Mouse (Mus musculus): ENCODE results near the gene Rab3gap2. TPM values are rescaled to one million over a fixed set of nuclear protein-coding genes. Genes with fewer than 3 reads are reported as not detected.

Gene Rab3gap2
- polyA plus RNA-seq, 1 experiment from 2014 or later: 26.6 TPM

- no peak for ATAC-seq
- Histone ChIP-seq H3K4me1 (ENCODE audit: control insufficient read depth, insufficient read depth, low read length) (no peaks in the 10 kb centered on the region), H3K4me2 (ENCODE audit: low read length) (no peak overlapping the region), H3K9ac (ENCODE audit: low read depth, low read length) (no peak overlapping the region), H3K9me3 (replicated peaks; ENCODE audit: control insufficient read depth, low read length, poor library complexity, severe bottlenecking) (no peaks in the 10 kb centered on the region), H3K36me3 (ENCODE audit: control insufficient read depth, insufficient read depth, low read length) (peaks cover 25% of the 10 kb centered on the region), H3K4me3 (ENCODE audit: low read depth, low read length) (no peak overlapping the region), H3K27me3 (ENCODE audit: control insufficient read depth, insufficient read depth, low read depth, low read length) (no peaks in the 10 kb centered on the region), H3K27ac (ENCODE audit: low read length) (no peak overlapping the region)
- WGBS: 82% methylated on average over 8 of the region's 8 CpGs
Observed at GRCm38 (mm10) chr1:185243013-185243412, 39.1 kb downstream of the Rab3gap2 start.

- ATAC-seq: no peak
- Histone ChIP-seq H3K9me3 (replicated peaks; ENCODE audit: control insufficient read depth, low read length, poor library complexity, severe bottlenecking) (no peaks in the 10 kb centered on the region), H3K27ac (ENCODE audit: low read length) (no peak overlapping the region), H3K4me3 (ENCODE audit: low read depth, low read length) (no peak overlapping the region), H3K4me2 (ENCODE audit: low read length) (no peak overlapping the region), H3K27me3 (ENCODE audit: control insufficient read depth, insufficient read depth, low read depth, low read length) (no peaks in the 10 kb centered on the region), H3K36me3 (ENCODE audit: control insufficient read depth, insufficient read depth, low read length) (peaks cover 33% of the 10 kb centered on the region), H3K4me1 (ENCODE audit: control insufficient read depth, insufficient read depth, low read length) (no peaks in the 10 kb centered on the region), H3K9ac (ENCODE audit: low read depth, low read length) (no peak overlapping the region)
- WGBS: 93% methylated on average over 7 of the region's 7 CpGs
Observed at GRCm38 (mm10) chr1:185245456-185245855, 41.5 kb downstream of the Rab3gap2 start.

DNA sequence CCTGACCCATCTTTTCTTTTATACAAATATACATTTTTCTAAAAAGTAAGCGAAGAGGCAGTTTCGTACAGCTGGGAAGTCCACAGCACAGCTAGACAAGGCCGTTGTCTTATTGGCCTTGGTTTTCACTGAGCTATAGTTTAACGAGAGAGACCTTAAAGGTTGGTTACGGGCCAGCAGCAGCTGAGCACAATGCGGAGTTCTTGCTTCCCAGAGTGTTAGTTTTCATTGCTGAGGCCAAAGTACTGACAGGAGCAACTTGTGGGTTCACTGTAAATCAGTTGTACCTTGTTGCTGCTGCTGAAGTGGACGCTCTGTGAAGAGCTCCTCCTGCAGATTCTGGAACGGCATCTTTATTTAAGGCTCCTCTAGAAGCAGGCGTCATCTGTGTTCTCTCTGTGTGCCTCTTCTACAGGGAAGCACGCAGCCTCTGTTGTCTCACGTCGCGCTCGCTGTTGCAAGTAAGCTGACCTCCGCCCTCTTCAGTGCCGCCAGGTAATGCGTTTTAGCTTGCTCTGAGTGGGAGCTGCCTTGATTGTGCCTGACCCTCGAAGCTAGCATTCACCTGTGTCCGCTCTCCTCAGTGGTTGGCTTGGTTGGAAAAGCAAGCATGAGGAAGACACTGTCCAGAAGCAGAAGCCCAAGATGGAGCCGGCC lies 43.6 kb downstream of the Rab3gap2 start:
- Histone ChIP-seq H3K36me3 (ENCODE audit: control insufficient read depth, insufficient read depth, low read length) (peaks cover 22% of the 10 kb centered on the region), H3K27me3 (ENCODE audit: control insufficient read depth, insufficient read depth, low read depth, low read length) (no peaks in the 10 kb centered on the region), H3K4me2 (ENCODE audit: low read length) (no peak overlapping the region), H3K9me3 (replicated peaks; ENCODE audit: control insufficient read depth, low read length, poor library complexity, severe bottlenecking) (no peaks in the 10 kb centered on the region), H3K9ac (ENCODE audit: low read depth, low read length) (no peak overlapping the region), H3K27ac (ENCODE audit: low read length) (no peak overlapping the region), H3K4me1 (ENCODE audit: control insufficient read depth, insufficient read depth, low read length) (no peaks in the 10 kb centered on the region), H3K4me3 (ENCODE audit: low read depth, low read length) (no peak overlapping the region)
- no peak for ATAC-seq
- 93% methylated on average over 20 of the region's 20 CpGs for WGBS

GRCm38 (mm10) chr1:185248728-185249127 lies 44.8 kb downstream of the Rab3gap2 start:
- peaks cover 22% of the 10 kb centered on the region for H3K36me3 ChIP-seq (ENCODE audit: control insufficient read depth, insufficient read depth, low read length)
- WGBS: 94% methylated on average over 8 of the region's 8 CpGs
- no peak for ATAC-seq

DNA sequence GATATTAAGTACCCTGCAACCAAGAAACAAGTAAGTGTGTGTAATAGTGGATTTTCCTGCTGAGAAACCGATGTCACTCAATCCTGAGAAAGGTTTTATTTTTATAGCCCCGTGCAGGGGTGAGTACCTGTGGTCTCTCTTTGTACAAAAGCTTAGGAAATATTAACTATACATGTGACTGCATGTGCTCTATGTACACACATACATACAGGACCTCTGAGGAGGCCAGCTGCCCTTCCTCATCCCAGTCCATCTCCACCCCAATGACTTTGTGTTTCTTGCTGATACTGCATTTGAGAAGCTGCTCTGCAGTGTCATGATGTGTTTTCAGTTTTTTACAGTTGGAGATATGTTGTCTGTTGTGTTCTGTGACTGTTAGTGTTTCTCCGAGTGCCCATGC lies 48.4 kb downstream of the Rab3gap2 start:
- no peak for ATAC-seq
- no peaks in the 10 kb centered on the region for H3K9me3 ChIP-seq (replicated peaks; ENCODE audit: control insufficient read depth, low read length, poor library complexity, severe bottlenecking)
- WGBS: 91% methylated on average over 3 of the region's 3 CpGs
- H3K27ac ChIP-seq (ENCODE audit: low read length): no peak overlapping the region
- H3K9ac ChIP-seq (ENCODE audit: low read depth, low read length): no peak overlapping the region
- no peak overlapping the region for H3K4me2 ChIP-seq (ENCODE audit: low read length)
- no peaks in the 10 kb centered on the region for H3K27me3 ChIP-seq (ENCODE audit: control insufficient read depth, insufficient read depth, low read depth, low read length)
- H3K4me1 ChIP-seq (ENCODE audit: control insufficient read depth, insufficient read depth, low read length): no peaks in the 10 kb centered on the region; the same call in 1 of the 2 replicates
- H3K4me3 ChIP-seq (ENCODE audit: low read depth, low read length): no peak overlapping the region
- peaks cover 26% of the 10 kb centered on the region for H3K36me3 ChIP-seq (ENCODE audit: control insufficient read depth, insufficient read depth, low read length)

More at GRCm38 (mm10) chr1:185248728-185249127, 44.8 kb downstream of the Rab3gap2 start:
- H3K27ac ChIP-seq (ENCODE audit: low read length): no peak overlapping the region
- no peaks in the 10 kb centered on the region for H3K9me3 ChIP-seq (replicated peaks; ENCODE audit: control insufficient read depth, low read length, poor library complexity, severe bottlenecking)
- no peaks in the 10 kb centered on the region; the same call in 1 of the 2 replicates for H3K4me1 ChIP-seq (ENCODE audit: control insufficient read depth, insufficient read depth, low read length)
- H3K9ac ChIP-seq (ENCODE audit: low read depth, low read length): no peak overlapping the region
- no peaks in the 10 kb centered on the region for H3K27me3 ChIP-seq (ENCODE audit: control insufficient read depth, insufficient read depth, low read depth, low read length)
- no peak overlapping the region for H3K4me3 ChIP-seq (ENCODE audit: low read depth, low read length)
- H3K4me2 ChIP-seq (ENCODE audit: low read length): no peak overlapping the region

DNA sequence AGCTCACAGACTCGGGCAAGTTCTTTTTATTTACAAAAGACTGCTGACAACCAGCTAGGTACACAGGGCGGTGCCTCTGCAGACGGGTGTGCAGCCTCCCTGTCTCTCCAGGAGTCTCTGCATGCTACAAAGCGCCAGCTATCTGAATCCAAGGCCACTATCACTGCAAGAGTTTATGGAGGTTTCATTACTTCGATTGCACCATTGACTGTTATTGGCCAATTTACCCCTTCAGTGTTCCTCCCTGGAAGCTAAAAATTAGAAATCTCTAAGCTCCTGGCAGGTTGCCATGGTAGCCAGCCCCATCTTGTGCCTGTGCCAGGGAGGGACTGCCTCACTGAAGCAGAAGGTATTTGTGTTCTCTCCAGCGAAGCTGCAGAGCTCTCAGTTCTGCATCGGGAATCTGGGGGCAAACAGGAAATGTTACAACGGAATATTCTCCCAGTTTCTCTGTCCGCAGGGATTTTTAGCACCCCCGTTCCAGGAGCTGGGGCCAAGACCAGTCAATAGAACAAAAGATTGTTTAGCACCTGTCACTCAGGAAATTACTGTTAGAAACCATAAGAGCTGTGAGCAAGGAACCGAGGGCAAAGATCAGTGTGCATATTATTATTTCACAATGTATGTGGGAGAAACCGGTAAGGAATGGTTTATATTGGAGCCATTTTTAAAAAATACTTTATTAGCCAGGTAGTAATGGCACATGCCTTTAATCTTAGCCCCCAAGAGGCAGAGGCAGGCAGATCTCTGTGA lies 49.4 kb downstream of the Rab3gap2 start:
- Histone ChIP-seq H3K27ac (ENCODE audit: low read length) (peak overlapping the region; percentile 6; the same call in 1 of the 2 replicates), H3K4me2 (ENCODE audit: low read length) (no peak overlapping the region), H3K9me3 (replicated peaks; ENCODE audit: control insufficient read depth, low read length, poor library complexity, severe bottlenecking) (no peaks in the 10 kb centered on the region), H3K27me3 (ENCODE audit: control insufficient read depth, insufficient read depth, low read depth, low read length) (no peaks in the 10 kb centered on the region), H3K36me3 (ENCODE audit: control insufficient read depth, insufficient read depth, low read length) (peaks cover 20% of the 10 kb centered on the region), H3K4me1 (ENCODE audit: control insufficient read depth, insufficient read depth, low read length) (no peaks in the 10 kb centered on the region; the same call in 1 of the 2 replicates), H3K4me3 (ENCODE audit: low read depth, low read length) (no peak overlapping the region), H3K9ac (ENCODE audit: low read depth, low read length) (no peak overlapping the region)
- no peak for ATAC-seq
- WGBS: 64% methylated on average over 12 of the region's 12 CpGs

- no peak for ATAC-seq
- Histone ChIP-seq H3K36me3 (ENCODE audit: control insufficient read depth, insufficient read depth, low read length) (peaks cover 14% of the 10 kb centered on the region), H3K4me1 (ENCODE audit: control insufficient read depth, insufficient read depth, low read length) (no peaks in the 10 kb centered on the region; the same call in 1 of the 2 replicates), H3K4me3 (ENCODE audit: low read depth, low read length) (no peak overlapping the region), H3K4me2 (ENCODE audit: low read length) (no peak overlapping the region), H3K9me3 (replicated peaks; ENCODE audit: control insufficient read depth, low read length, poor library complexity, severe bottlenecking) (no peaks in the 10 kb centered on the region), H3K27ac (ENCODE audit: low read length) (no peak overlapping the region), H3K9ac (ENCODE audit: low read depth, low read length) (no peak overlapping the region), H3K27me3 (ENCODE audit: control insufficient read depth, insufficient read depth, low read depth, low read length) (no peaks in the 10 kb centered on the region)
- WGBS: 96% methylated on average over 12 of the region's 12 CpGs
Observed at GRCm38 (mm10) chr1:185255336-185255735, 51.4 kb downstream of the Rab3gap2 start.

DNA sequence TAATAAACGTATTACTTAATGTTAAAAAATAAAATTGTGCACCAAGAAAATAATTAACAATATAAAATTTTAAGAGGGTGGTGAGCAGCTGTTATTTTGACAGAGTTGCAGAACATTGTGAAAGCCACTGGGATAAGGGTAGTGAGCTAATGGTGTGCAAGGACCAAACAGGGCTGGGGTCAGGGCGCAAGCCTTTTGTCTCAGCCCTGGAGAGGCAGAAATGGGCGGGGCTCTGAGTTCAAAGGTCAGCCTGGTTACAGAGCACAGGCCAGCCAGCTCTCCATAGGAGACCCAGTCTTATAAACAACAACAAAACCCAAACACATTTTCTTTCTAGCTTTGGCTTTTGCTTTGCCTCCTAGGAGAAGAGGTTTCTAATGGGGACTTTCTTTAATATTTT lies 52.8 kb downstream of the Rab3gap2 start:
- H3K4me3 ChIP-seq (ENCODE audit: low read depth, low read length): no peak overlapping the region
- H3K9me3 ChIP-seq (replicated peaks; ENCODE audit: control insufficient read depth, low read length, poor library complexity, severe bottlenecking): no peaks in the 10 kb centered on the region
- peaks cover 21% of the 10 kb centered on the region for H3K36me3 ChIP-seq (ENCODE audit: control insufficient read depth, insufficient read depth, low read length)
- H3K9ac ChIP-seq (ENCODE audit: low read depth, low read length): no peak overlapping the region
- 29% methylated on average over 3 of the region's 3 CpGs for WGBS
- no peak overlapping the region for H3K27ac ChIP-seq (ENCODE audit: low read length)
- H3K27me3 ChIP-seq (ENCODE audit: control insufficient read depth, insufficient read depth, low read depth, low read length): no peaks in the 10 kb centered on the region
- no peaks in the 10 kb centered on the region; the same call in 1 of the 2 replicates for H3K4me1 ChIP-seq (ENCODE audit: control insufficient read depth, insufficient read depth, low read length)
- ATAC-seq: no peak
- no peak overlapping the region for H3K4me2 ChIP-seq (ENCODE audit: low read length)

GRCm38 (mm10) chr1:185262565-185262964 lies 58.6 kb downstream of the Rab3gap2 start:
- Histone ChIP-seq H3K9ac (ENCODE audit: low read depth, low read length) (no peak overlapping the region), H3K27me3 (ENCODE audit: control insufficient read depth, insufficient read depth, low read depth, low read length) (no peaks in the 10 kb centered on the region), H3K4me1 (ENCODE audit: control insufficient read depth, insufficient read depth, low read length) (no peaks in the 10 kb centered on the region), H3K9me3 (replicated peaks; ENCODE audit: control insufficient read depth, low read length, poor library complexity, severe bottlenecking) (no peaks in the 10 kb centered on the region), H3K36me3 (ENCODE audit: control insufficient read depth, insufficient read depth, low read length) (peaks cover 31% of the 10 kb centered on the region), H3K4me3 (ENCODE audit: low read depth, low read length) (no peak overlapping the region), H3K4me2 (ENCODE audit: low read length) (no peak overlapping the region), H3K27ac (ENCODE audit: low read length) (no peak overlapping the region)
- 55% methylated on average over 14 of the region's 14 CpGs for WGBS
- ATAC-seq: peak; percentile 25; the same call in 1 of the 2 replicates
